Mouse (Mus musculus): Measurements from ENCODE around the gene Theg. TPM values are rescaled to one million over a fixed set of nuclear protein-coding genes. Genes with fewer than 3 reads are reported as not detected.

Gene Theg
- polyA plus RNA-seq, 1 experiment: not detected

DNA sequence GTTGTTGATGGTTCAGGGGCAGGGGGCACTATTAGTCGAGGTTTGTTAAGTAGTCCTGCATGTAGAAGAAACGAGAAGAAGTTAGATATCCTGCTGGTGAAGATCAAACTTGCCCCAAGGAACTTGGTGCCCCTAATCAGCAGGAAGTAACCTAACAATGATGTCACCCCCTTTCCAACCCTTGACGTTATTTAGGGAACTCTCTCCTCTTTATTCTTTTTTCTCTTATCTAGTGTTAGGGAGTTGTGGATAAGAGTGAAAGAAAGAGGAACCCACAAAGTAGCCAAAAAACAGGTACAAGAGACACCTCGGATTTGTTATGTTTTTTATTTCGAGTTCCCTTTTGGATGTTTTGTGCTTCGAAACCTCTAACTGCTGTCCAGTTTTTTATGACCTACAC, 7.0 kb upstream of the Theg start:
- H3K27ac ChIP-seq (ENCODE audit: insufficient read depth, low read depth, low read length): no peak overlapping the region
- DNase-seq: no peak
- H3K36me3 ChIP-seq (ENCODE audit: control insufficient read depth, insufficient read depth, low read length): no peaks in the 10 kb centered on the region
- no peak overlapping the region for H3K4me3 ChIP-seq (ENCODE audit: insufficient read depth, low read depth, low read length)
- H3K4me1 ChIP-seq (ENCODE audit: control insufficient read depth, insufficient read depth, low read length): no peaks in the 10 kb centered on the region
- H3K27me3 ChIP-seq (replicated peaks; ENCODE audit: control insufficient read depth, insufficient read depth, low read length): no peaks in the 10 kb centered on the region
- no peak for TF ChIP-seq CTCF (conservative IDR thresholded peaks at IDR 0.05; ENCODE audit: insufficient read depth, insufficient read length, low read depth, low read length)
- WGBS: 38% methylated on average over 6 of the region's 6 CpGs

DNA sequence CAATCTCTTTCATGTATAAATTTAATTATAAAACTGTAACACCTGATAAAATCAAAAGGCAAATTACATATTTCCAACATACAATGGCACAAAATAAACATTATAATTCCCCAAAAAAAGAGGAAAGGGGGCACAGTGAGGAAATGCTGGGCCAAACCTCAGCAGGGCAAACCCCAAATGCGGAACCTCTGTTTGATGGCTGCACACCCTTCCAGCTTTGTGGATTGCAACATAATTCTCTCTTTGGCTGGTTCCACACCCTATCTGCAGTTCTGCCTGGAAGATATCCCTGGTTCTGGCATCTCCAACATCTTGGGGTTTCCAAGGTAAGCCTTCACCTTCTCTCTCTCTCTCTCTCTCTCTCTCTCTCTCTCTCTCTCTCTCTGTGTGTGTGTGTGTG, 3.6 kb upstream of the Theg start:
- WGBS: 81% methylated on average over 1 of the region's 1 CpGs
- no peak for DNase-seq
- Histone ChIP-seq H3K36me3 (ENCODE audit: control insufficient read depth, insufficient read depth, low read length) (no peaks in the 10 kb centered on the region), H3K4me3 (ENCODE audit: insufficient read depth, low read depth, low read length) (no peak overlapping the region), H3K27ac (ENCODE audit: insufficient read depth, low read depth, low read length) (no peak overlapping the region), H3K4me1 (ENCODE audit: control insufficient read depth, insufficient read depth, low read length) (no peaks in the 10 kb centered on the region), H3K27me3 (replicated peaks; ENCODE audit: control insufficient read depth, insufficient read depth, low read length) (no peaks in the 10 kb centered on the region)
- TF ChIP-seq CTCF (conservative IDR thresholded peaks at IDR 0.05; ENCODE audit: insufficient read depth, insufficient read length, low read depth, low read length) (no peak), POLR2A (IDR thresholded peaks at IDR 0.05; ENCODE audit: low read depth, low read length) (no peak)

DNA sequence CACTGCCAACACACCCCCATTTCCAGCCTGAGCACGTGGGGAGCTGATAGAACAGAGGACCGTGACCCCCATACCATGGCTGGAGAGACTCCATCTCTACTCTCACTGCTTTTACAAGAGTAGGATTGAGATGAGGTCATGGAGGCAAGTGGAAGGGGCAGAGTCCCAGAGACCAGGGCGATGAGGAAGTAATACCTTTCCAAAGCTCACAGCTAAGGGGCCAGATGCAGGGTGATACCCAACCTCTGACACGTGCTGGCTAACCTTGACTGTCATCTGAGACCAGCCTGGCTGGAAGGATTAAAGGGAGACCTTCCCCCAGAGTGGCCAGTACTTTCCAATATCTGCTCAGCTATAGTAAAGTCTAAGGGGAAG, 608 bp upstream of the Theg start:
- 64% methylated on average over 4 of the region's 4 CpGs for WGBS
- no peak for DNase-seq

DNA sequence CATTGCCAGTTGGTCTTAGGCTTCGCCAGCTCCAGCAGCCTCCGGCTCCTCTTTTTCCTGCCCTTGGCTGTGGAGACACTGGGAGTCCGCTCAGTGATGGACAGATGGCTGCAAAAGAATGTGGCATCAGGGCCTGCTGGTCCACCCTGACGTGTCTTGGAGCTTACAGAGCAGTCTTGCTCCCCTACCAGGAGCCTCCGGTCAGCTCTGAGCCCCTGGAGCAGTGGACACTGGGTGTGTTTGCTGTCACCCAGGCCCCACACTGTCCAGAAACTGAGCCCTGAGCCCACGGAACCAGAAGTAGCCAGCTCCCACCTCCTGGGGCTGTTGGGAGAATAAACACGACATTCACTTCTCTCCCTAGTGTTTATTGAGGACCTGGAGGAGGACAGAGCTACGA, 888 bp downstream of the Theg start:
- H3K4me3 ChIP-seq (ENCODE audit: insufficient read depth, low read depth, low read length): no peak overlapping the region
- no peaks in the 10 kb centered on the region for H3K27me3 ChIP-seq (replicated peaks; ENCODE audit: control insufficient read depth, insufficient read depth, low read length)
- no peak for TF ChIP-seq CTCF (conservative IDR thresholded peaks at IDR 0.05; ENCODE audit: insufficient read depth, insufficient read length, low read depth, low read length)
- TF ChIP-seq POLR2A (IDR thresholded peaks at IDR 0.05; ENCODE audit: low read depth, low read length): no peak
- no peak overlapping the region for H3K27ac ChIP-seq (ENCODE audit: insufficient read depth, low read depth, low read length)
- H3K36me3 ChIP-seq (ENCODE audit: control insufficient read depth, insufficient read depth, low read length): no peaks in the 10 kb centered on the region
- no peaks in the 10 kb centered on the region for H3K4me1 ChIP-seq (ENCODE audit: control insufficient read depth, insufficient read depth, low read length)
- 70% methylated on average over 8 of the region's 8 CpGs for WGBS
- no peak for DNase-seq

More for the DNA sequence above, 608 bp upstream of the Theg start:
- Histone ChIP-seq H3K27ac (ENCODE audit: insufficient read depth, low read depth, low read length) (no peak overlapping the region), H3K27me3 (replicated peaks; ENCODE audit: control insufficient read depth, insufficient read depth, low read length) (no peaks in the 10 kb centered on the region), H3K36me3 (ENCODE audit: control insufficient read depth, insufficient read depth, low read length) (no peaks in the 10 kb centered on the region), H3K4me1 (ENCODE audit: control insufficient read depth, insufficient read depth, low read length) (no peaks in the 10 kb centered on the region), H3K4me3 (ENCODE audit: insufficient read depth, low read depth, low read length) (no peak overlapping the region)
- TF ChIP-seq POLR2A (IDR thresholded peaks at IDR 0.05; ENCODE audit: low read depth, low read length): no peak
- TF ChIP-seq CTCF (conservative IDR thresholded peaks at IDR 0.05; ENCODE audit: insufficient read depth, insufficient read length, low read depth, low read length): no peak

DNA sequence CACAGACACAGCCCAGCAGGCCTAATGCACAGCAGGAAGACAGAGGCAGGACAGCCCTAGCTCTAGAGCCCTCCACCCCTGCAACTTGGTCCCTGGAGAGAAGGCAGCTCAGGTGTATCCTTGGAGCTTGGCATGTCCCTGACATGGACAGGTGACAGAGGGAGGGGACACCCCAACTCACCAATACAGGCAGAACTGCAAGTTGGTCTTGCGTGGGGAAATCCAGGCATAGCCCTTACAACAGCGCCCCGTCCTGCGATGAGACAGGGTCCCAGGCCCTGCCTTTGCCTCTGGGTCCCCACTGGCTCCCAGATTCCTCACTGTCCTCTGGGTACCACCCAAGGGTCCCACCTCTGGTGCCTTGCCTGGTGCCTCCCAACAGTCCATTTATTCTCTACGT, 1.4 kb downstream of the Theg start:
- no peak for TF ChIP-seq CTCF (conservative IDR thresholded peaks at IDR 0.05; ENCODE audit: insufficient read depth, insufficient read length, low read depth, low read length)
- TF ChIP-seq POLR2A (IDR thresholded peaks at IDR 0.05; ENCODE audit: low read depth, low read length): no peak
- Histone ChIP-seq H3K27me3 (replicated peaks; ENCODE audit: control insufficient read depth, insufficient read depth, low read length) (no peaks in the 10 kb centered on the region), H3K4me1 (ENCODE audit: control insufficient read depth, insufficient read depth, low read length) (no peaks in the 10 kb centered on the region), H3K27ac (ENCODE audit: insufficient read depth, low read depth, low read length) (no peak overlapping the region), H3K36me3 (ENCODE audit: control insufficient read depth, insufficient read depth, low read length) (no peaks in the 10 kb centered on the region), H3K4me3 (ENCODE audit: insufficient read depth, low read depth, low read length) (no peak overlapping the region)
- no peak for DNase-seq
- WGBS: 95% methylated on average over 5 of the region's 5 CpGs

DNA sequence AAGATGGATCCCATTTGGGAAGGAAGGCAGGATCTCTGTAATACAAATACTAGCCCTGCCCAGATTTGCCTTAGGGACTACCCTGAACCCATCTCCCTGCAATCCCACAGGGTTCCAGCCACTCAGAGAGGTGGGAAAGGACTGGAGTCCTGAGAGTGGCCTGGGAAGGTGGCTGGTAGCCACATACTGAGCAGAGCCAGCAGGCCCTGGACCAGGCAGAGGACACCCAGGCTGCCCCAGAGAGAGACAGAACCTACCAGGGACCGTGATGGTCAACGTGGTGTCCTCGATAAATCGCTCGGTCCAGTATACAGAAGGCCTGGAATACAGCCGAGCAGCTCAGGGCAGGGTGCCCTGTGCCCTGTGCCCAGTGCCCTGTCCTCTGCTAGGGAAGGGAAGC, 2.0 kb downstream of the Theg start:
- 92% methylated on average over 6 of the region's 6 CpGs for WGBS
- no peak overlapping the region for H3K4me3 ChIP-seq (ENCODE audit: insufficient read depth, low read depth, low read length)
- no peaks in the 10 kb centered on the region for H3K27me3 ChIP-seq (replicated peaks; ENCODE audit: control insufficient read depth, insufficient read depth, low read length)
- DNase-seq: no peak
- no peaks in the 10 kb centered on the region for H3K4me1 ChIP-seq (ENCODE audit: control insufficient read depth, insufficient read depth, low read length)
- no peaks in the 10 kb centered on the region for H3K36me3 ChIP-seq (ENCODE audit: control insufficient read depth, insufficient read depth, low read length)
- H3K27ac ChIP-seq (ENCODE audit: insufficient read depth, low read depth, low read length): no peak overlapping the region
- no peak for TF ChIP-seq POLR2A (IDR thresholded peaks at IDR 0.05; ENCODE audit: low read depth, low read length)
- TF ChIP-seq CTCF (conservative IDR thresholded peaks at IDR 0.05; ENCODE audit: insufficient read depth, insufficient read length, low read depth, low read length): no peak

DNA sequence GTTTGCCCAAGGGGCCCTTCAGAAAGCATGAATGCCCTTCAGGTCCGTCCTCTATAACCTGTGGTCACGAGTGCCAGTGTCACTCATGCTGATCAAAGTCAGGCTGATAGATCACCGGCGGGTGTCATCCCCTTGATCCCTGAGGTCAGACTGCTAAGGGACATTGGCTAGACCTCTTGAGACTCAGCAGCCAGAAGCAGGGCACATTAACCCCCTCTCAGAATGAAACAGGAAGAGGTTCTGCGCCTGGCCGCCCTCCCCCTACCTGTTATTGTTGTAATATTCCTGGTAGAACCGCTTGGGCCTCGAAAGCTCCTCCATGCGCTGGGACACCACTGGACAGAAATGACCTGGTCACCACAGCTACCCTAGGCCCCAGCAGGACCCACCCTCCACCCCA, 2.7 kb downstream of the Theg start:
- Histone ChIP-seq H3K4me3 (ENCODE audit: insufficient read depth, low read depth, low read length) (no peak overlapping the region), H3K27me3 (replicated peaks; ENCODE audit: control insufficient read depth, insufficient read depth, low read length) (no peaks in the 10 kb centered on the region), H3K4me1 (ENCODE audit: control insufficient read depth, insufficient read depth, low read length) (no peaks in the 10 kb centered on the region), H3K27ac (ENCODE audit: insufficient read depth, low read depth, low read length) (no peak overlapping the region), H3K36me3 (ENCODE audit: control insufficient read depth, insufficient read depth, low read length) (no peaks in the 10 kb centered on the region)
- DNase-seq: no peak
- TF ChIP-seq CTCF (conservative IDR thresholded peaks at IDR 0.05; ENCODE audit: insufficient read depth, insufficient read length, low read depth, low read length): no peak
- no peak for TF ChIP-seq POLR2A (IDR thresholded peaks at IDR 0.05; ENCODE audit: low read depth, low read length)
- WGBS: 72% methylated on average over 9 of the region's 9 CpGs

DNA sequence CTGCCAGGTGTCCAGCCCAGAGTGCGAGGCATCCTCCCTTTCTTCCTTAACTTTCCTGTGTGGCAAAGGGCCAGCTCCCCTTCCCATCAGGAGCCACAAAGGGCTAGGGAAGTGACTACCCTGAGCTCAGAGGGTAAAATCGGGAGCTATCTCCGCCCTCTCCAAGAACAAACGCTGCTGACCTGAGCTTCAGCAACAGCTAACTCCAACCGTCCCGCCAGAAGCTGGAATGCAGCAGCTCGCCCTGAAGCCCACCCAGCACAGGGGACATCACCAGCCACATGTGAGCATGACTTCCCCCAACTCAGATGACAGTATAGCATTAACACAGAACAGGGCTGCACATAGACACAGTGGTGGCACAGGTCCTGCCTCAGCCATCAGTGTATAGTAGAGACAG, 3.1 kb downstream of the Theg start:
- Histone ChIP-seq H3K27ac (ENCODE audit: insufficient read depth, low read depth, low read length) (no peak overlapping the region), H3K27me3 (replicated peaks; ENCODE audit: control insufficient read depth, insufficient read depth, low read length) (no peaks in the 10 kb centered on the region), H3K4me1 (ENCODE audit: control insufficient read depth, insufficient read depth, low read length) (no peaks in the 10 kb centered on the region), H3K36me3 (ENCODE audit: control insufficient read depth, insufficient read depth, low read length) (no peaks in the 10 kb centered on the region), H3K4me3 (ENCODE audit: insufficient read depth, low read depth, low read length) (no peak overlapping the region)
- TF ChIP-seq CTCF (conservative IDR thresholded peaks at IDR 0.05; ENCODE audit: insufficient read depth, insufficient read length, low read depth, low read length) (no peak), POLR2A (IDR thresholded peaks at IDR 0.05; ENCODE audit: low read depth, low read length) (no peak)
- no peak for DNase-seq
- 65% methylated on average over 7 of the region's 7 CpGs for WGBS

All from kidney, adult 2 months (tissue).